Mouse (Mus musculus) forebrain, embryonic 14.5 days (tissue): ENCODE results near the gene Map1s. TPM values are rescaled to one million over a fixed set of nuclear protein-coding genes. Genes with fewer than 3 reads are reported as not detected.

Source experiments
- ATAC-seq: fragments of 200-750 bp; cut with Nextera tagmentation; 2 replicates; pipeline ENCODE4 v1.8.0; 2017; ENCODE audit warnings: mild to moderate bottlenecking, moderate library complexity
- DNase-seq: peaks from one replicate; pipeline ENCODE4 v3.0.0-alpha.2; 2015; ENCODE audit warnings: low spot score
- H3K27ac ChIP-seq: fragments of 300-500 bp; sonication (generic); 2 replicates; pipeline ENCODE4 v1.5.1; 2014; ENCODE audit warnings: low read depth, mild to moderate bottlenecking, control low read depth, low read length, moderate library complexity
- H3K27me3 ChIP-seq: fragments of 300-500 bp; sonication (generic); replicated peaks from 2 replicates; pipeline ENCODE4 v1.6.1; 2014; ENCODE audit warnings: low read length, control low read depth, mixed read lengths; ENCODE audit not compliant: control insufficient read depth, insufficient read depth
- H3K36me3 ChIP-seq: fragments of 300-500 bp; sonication (generic); 2 replicates; pipeline ENCODE4 v1.6.1; 2014; ENCODE audit warnings: low read length, control low read depth; ENCODE audit not compliant: control insufficient read depth, insufficient read depth
- H3K4me1 ChIP-seq: fragments of 300-500 bp; sonication (generic); 2 replicates; pipeline ENCODE4 v1.6.1; 2014; ENCODE audit warnings: antibody characterized with exemption, low read length, control low read depth; ENCODE audit not compliant: control insufficient read depth, insufficient read depth
- H3K4me2 ChIP-seq: fragments of 300-500 bp; sonication (generic); 2 replicates; pipeline ENCODE4 v1.6.1; 2014; ENCODE audit warnings: mild to moderate bottlenecking, control low read depth, low read length
- H3K4me3 ChIP-seq: fragments of 300-500 bp; sonication (generic); 2 replicates; pipeline ENCODE4 v1.5.1; 2014; ENCODE audit warnings: low read depth, low read length, control low read depth
- H3K9ac ChIP-seq: fragments of 300-500 bp; sonication (generic); 2 replicates; pipeline ENCODE4 v1.6.1; 2014; ENCODE audit warnings: mild to moderate bottlenecking, low read length, control low read depth, moderate library complexity
- H3K9me3 ChIP-seq: fragments of 300-500 bp; sonication (generic); replicated peaks from 2 replicates; pipeline ENCODE4 v1.6.1; 2016; ENCODE audit warnings: low read length, control low read depth, mixed read lengths; ENCODE audit not compliant: control insufficient read depth
- WGBS: fragments of 180-500 bp; shearing (Covaris S2); extraction: QIAGEN DNeasy Blood & Tissue Kit; methylation state at CpG from one replicate; pipeline ENCODE4 v1.1.7; 2014; 5-methylcytosine and 5-hydroxymethylcytosine counted together
- polyA plus RNA-seq: library from polyadenylated mRNA; unstranded; fragments of >200 nt; fragmentation: Nextera tagmentation; extraction: Ambion mirVana; gene quantifications from 2 replicates; pipeline ENCODE4 v1.2.1, GENCODE M21; 2014

Map1s gene
- polyA plus RNA-seq, 1 experiment from 2014 or later, result 33.9 TPM

DNA sequence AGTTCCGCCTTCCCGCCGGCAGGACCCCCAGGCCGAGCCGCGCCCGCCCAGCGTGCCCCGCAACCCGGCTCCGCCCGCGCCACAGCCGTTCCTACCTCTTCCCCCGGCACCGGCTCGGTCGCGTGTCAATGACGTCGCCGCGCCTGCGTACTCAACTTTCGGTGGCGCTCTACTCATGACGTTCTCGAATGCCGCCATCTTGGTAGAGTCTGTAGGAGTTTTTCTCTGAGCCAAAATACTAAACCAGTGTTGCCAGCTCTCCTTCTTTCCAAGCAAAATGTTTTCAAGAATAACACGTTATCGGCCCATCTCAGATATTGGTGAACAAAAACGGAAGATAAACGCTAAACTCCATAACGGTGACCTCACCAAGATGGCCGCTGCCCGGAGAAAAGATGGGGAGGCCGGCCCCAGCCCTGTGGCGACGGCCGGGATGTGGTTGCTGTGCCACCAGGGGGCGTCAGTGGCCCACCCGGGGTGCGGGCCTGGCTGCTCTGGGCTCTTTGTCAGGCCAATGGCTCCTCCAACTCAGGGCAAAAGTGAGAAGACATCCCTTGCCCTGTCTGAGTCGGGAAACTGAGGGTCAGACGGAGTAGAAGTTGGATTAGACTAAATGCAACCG is 32.3 kb upstream of the Map1s start, which contains the start of gene Ccdc124:
Gene Ccdc124, minus strand, starts transcription at position 572 of the 622 bp plus-strand sequence.
- under 1% methylated on average over 46 of the region's 46 CpGs for WGBS
- Histone ChIP-seq H3K4me3 (peak within 1 kb of the TSS; percentile 65), H3K27ac (peak within 1 kb of the TSS; percentile 81; the same call in 1 of the 2 replicates), H3K4me2 (peak within 1 kb of the TSS; percentile 63), H3K9ac (peak within 1 kb of the TSS; percentile 67), H3K36me3 (peaks cover 3% of the 10 kb centered on the region), H3K9me3 (no peaks in the 10 kb centered on the region), H3K4me1 (peaks cover 13% of the 10 kb centered on the region), H3K27me3 (no peaks in the 10 kb centered on the region)
- DNase-seq (peak; percentile 96), ATAC-seq (peak; percentile 92)

DNA sequence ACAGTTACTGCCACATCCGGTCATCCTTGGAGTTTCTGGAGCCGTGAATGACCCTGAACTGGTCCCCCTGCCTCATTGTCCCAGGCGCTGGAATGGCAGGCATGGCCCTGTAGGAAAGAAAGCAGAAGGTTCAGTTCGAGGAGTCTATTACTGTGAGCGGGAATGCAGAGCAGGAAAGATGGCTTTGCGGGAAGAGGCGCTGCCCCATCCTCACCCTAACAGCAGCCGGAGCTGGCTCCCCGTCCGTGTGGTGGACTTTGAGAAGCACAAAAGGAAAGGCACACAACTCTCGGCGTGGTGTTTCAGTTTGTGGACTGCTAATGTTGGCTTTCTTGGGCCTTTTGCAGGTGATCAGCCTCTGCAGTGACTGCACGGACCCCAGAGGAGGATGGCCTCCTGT is 31.3 kb upstream of the Map1s start:
- Histone ChIP-seq H3K27ac (no peak overlapping the region), H3K4me1 (peaks cover 5% of the 10 kb centered on the region), H3K36me3 (no peaks in the 10 kb centered on the region), H3K4me2 (no peak overlapping the region), H3K4me3 (no peak overlapping the region), H3K27me3 (no peaks in the 10 kb centered on the region), H3K9me3 (no peaks in the 10 kb centered on the region), H3K9ac (no peak overlapping the region)
- ATAC-seq (no peak), DNase-seq (no peak)
- WGBS, result 91% methylated on average over 13 of the region's 13 CpGs

GRCm38 (mm10) chr8:70876382-70876781 is 29.4 kb upstream of the Map1s start:
- Histone ChIP-seq H3K4me2 (no peak overlapping the region), H3K27ac (no peak overlapping the region), H3K4me3 (no peak overlapping the region), H3K4me1 (peaks cover 5% of the 10 kb centered on the region), H3K27me3 (no peaks in the 10 kb centered on the region), H3K9ac (no peak overlapping the region), H3K36me3 (no peaks in the 10 kb centered on the region), H3K9me3 (no peaks in the 10 kb centered on the region)
- ATAC-seq, result no peak
- no peak for DNase-seq
- 65% methylated on average over 4 of the region's 4 CpGs for WGBS

DNA sequence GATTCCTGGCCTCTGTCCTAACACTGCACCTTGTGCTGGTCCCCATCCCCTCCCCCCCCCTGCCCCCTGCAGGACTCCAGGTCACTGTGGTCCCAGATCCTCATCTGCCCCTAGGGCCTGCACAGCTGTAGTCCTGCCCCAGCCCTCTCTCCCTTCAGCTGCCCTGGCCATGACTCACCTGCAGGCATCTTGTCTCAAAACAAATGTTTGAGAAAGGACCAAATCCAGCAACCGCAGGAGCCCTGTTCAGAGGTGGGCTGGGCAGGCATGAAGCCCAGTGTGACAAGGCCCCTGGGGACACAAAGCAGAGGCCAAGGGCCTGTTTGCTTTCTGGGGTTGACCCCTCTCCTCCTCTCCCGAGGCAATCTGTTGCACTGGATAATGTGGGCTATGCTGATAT is 27.6 kb upstream of the Map1s start:
- ATAC-seq (no peak), DNase-seq (no peak)
- Histone ChIP-seq H3K4me3 (no peak overlapping the region), H3K36me3 (no peaks in the 10 kb centered on the region), H3K9ac (no peak overlapping the region), H3K9me3 (no peaks in the 10 kb centered on the region), H3K27ac (no peak overlapping the region), H3K4me2 (no peak overlapping the region), H3K4me1 (no peaks in the 10 kb centered on the region; the same call in 1 of the 2 replicates), H3K27me3 (no peaks in the 10 kb centered on the region)
- WGBS, result 56% methylated on average over 2 of the region's 2 CpGs

- H3K36me3 ChIP-seq, result no peaks in the 10 kb centered on the region
- H3K27ac ChIP-seq, result no peak overlapping the region
- no peak for ATAC-seq
- no peaks in the 10 kb centered on the region for H3K27me3 ChIP-seq
- H3K9ac ChIP-seq, result no peak overlapping the region
- no peaks in the 10 kb centered on the region for H3K9me3 ChIP-seq
- no peaks in the 10 kb centered on the region; the same call in 1 of the 2 replicates for H3K4me1 ChIP-seq
- 49% methylated on average over 4 of the region's 4 CpGs for WGBS
- no peak for DNase-seq
- no peak overlapping the region for H3K4me3 ChIP-seq
- no peak overlapping the region for H3K4me2 ChIP-seq
Measured at GRCm38 (mm10) chr8:70879500-70879899, 26.2 kb upstream of the Map1s start.

- Histone ChIP-seq H3K27ac (no peak overlapping the region), H3K27me3 (no peaks in the 10 kb centered on the region), H3K4me3 (no peak overlapping the region), H3K9ac (no peak overlapping the region), H3K36me3 (no peaks in the 10 kb centered on the region), H3K4me2 (no peak overlapping the region), H3K4me1 (no peaks in the 10 kb centered on the region; the same call in 1 of the 2 replicates), H3K9me3 (no peaks in the 10 kb centered on the region)
- 9% methylated on average over 4 of the region's 4 CpGs for WGBS
- DNase-seq (no peak), ATAC-seq (peak; percentile 43; the same call in 1 of the 2 replicates)
Measured at GRCm38 (mm10) chr8:70880126-70880525, 25.6 kb upstream of the Map1s start.

GRCm38 (mm10) chr8:70880546-70880945 is 25.2 kb upstream of the Map1s start:
- Histone ChIP-seq H3K9me3 (no peaks in the 10 kb centered on the region), H3K4me3 (no peak overlapping the region), H3K36me3 (no peaks in the 10 kb centered on the region), H3K9ac (no peak overlapping the region), H3K27me3 (no peaks in the 10 kb centered on the region), H3K4me1 (no peaks in the 10 kb centered on the region; the same call in 1 of the 2 replicates), H3K27ac (no peak overlapping the region), H3K4me2 (no peak overlapping the region)
- ATAC-seq (no peak), DNase-seq (no peak)
- WGBS, result 28% methylated on average over 11 of the region's 11 CpGs

- Histone ChIP-seq H3K4me2 (no peak overlapping the region), H3K9ac (no peak overlapping the region), H3K27ac (no peak overlapping the region), H3K27me3 (no peaks in the 10 kb centered on the region), H3K9me3 (no peaks in the 10 kb centered on the region), H3K4me1 (no peaks in the 10 kb centered on the region; the same call in 1 of the 2 replicates), H3K36me3 (no peaks in the 10 kb centered on the region), H3K4me3 (no peak overlapping the region)
- DNase-seq (no peak), ATAC-seq (no peak)
- 82% methylated on average over 4 of the region's 4 CpGs for WGBS
Measured at GRCm38 (mm10) chr8:70884186-70884585, 21.5 kb upstream of the Map1s start.

DNA sequence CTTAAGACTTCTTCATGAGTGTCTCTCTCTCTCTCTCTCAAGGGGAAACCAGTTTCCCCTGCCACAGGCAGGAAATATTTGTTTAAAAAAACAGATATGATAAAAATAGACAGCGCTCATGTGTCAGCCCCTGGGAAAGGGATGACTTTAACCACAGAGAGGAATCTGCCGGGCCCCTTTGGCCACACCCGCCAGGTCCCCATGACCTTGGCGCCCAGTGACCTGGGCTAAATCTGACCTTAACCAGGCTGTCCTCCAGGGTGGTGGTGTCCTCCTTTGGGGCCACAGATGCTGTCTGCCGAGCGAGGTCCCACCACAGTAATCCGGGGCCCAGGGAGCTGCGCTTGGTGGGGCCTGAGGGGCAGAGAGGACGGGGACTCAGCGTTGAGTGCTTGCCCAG is 21.0 kb upstream of the Map1s start:
- no peaks in the 10 kb centered on the region for H3K27me3 ChIP-seq
- H3K4me3 ChIP-seq, result no peak overlapping the region
- H3K27ac ChIP-seq, result no peak overlapping the region
- no peak overlapping the region for H3K4me2 ChIP-seq
- ATAC-seq, result no peak
- H3K36me3 ChIP-seq, result no peaks in the 10 kb centered on the region
- no peaks in the 10 kb centered on the region for H3K4me1 ChIP-seq
- H3K9me3 ChIP-seq, result no peaks in the 10 kb centered on the region
- no peak overlapping the region for H3K9ac ChIP-seq
- WGBS, result 89% methylated on average over 10 of the region's 10 CpGs
- no peak for DNase-seq
